Mouse (Mus musculus) monocyte, adult 59 days (primary cell): Measurements from ENCODE around the gene Grhl1. TPM values are rescaled to one million over a fixed set of nuclear protein-coding genes. Genes with fewer than 3 reads are reported as not detected.

Experiments used
- total RNA-seq, 2 experiments: library from RNA; stranded (reverse); gene quantifications; one replicate each; pipeline ENCODE4 v1.2.4; 2023

Grhl1 gene
- total RNA-seq, result 1 to 10 TPM; 2.1 to 2.4 TPM

DNA sequence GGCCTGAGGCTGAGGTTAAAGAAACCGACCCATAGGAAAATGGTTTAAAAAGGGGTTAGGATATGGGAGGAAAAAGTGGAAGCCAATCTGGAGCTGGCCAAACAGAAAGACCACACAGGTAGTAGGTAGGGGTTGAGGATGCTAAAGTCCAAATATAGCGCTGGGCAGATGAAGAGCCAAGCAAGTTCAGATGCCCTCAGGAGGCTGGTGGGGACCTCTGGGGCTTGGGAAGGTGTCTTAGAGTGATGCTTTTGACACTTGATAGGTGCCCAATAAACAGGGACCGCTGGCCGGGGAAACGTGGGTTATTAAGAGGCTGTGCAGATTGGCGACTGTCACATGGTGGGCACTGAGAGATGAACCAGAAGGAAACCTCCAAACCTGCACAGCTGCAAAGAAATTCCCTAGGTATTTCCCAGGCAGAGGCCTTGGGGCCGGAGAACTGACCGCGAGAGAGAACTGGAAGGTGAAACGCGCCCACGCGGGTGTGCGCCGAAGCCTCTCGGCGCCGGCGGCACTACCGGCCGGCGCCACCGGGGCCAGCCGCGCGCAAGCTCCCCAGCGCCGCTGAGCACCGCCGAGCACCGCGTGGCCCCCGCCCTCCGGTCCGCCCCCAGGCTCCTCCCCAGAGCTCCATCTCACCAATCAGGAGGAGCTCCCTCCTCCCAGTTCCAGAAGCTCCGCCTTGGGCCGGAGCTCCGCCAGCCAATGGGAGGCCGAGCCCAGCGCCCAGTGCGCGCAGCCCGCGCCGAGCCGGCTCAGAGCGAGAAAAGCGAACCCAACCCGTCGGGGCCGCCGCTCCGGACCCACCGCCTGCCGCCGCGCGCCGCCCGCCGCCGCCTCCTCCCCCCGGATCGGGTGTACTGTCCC lies at the start of gene Grhl1:
TSS of gene Grhl1 (plus strand) at position 761 of the 870 bp plus-strand sequence.

DNA sequence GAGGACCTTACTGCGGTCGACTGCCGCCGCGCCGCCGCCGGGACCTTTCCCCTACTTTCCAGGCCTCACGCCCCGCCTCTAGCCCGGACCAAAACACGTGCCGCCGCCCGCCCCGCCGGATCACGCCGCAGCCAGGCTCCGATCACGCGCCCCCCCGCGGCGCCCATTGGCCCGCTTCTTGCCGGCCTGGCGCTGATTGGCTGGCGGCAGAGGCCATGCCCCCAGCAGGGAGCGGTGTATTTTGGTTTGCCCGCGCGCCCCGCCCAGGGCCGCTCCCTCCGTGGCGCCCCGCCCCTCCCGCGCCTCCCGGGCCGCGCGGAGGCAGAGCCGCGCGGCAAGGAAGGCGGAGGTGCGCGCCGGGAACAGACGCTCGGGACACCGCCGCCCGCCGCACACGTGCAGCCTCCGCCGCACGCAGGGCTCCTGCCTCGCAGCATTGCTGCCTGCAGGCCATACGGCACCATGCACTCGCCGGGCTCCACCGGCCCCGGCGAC lies 79.0 kb downstream of the Grhl1 start, which contains the start of gene Klf11:
TSS of gene Klf11 (plus strand) at position 212 of the 495 bp plus-strand sequence.

Other genes with a start within 250 kb of the Grhl1 start
- 10 to 100 TPM; 30.7 to 33.8 TPM for gene Taf1b, start 73.9 kb upstream of the Grhl1 start, total RNA-seq
- 10 to 100 TPM; 65.9 to 82.8 TPM for gene Klf11, start 79.0 kb downstream of the Grhl1 start, total RNA-seq
- gene Cys1, start 109.5 kb downstream of the Grhl1 start, total RNA-seq, result not detected
- 1 to 10 TPM; 1.9 to 3.6 TPM for gene Rrm2, start 136.0 kb downstream of the Grhl1 start, total RNA-seq